Mouse (Mus musculus): ENCODE measurements around the gene Kcne2.
A peak's percentile ranks its signal among the peaks of the same experiment; 100 is the strongest.

The Kcne2 gene

GRCm38 (mm10) chr16:92292101-92292500, at the start of gene Kcne2:
TSS of gene Kcne2 (plus strand) at chr16:92292389.
- DNase-seq (ENCODE audit: low spot score) = no peak

DNA sequence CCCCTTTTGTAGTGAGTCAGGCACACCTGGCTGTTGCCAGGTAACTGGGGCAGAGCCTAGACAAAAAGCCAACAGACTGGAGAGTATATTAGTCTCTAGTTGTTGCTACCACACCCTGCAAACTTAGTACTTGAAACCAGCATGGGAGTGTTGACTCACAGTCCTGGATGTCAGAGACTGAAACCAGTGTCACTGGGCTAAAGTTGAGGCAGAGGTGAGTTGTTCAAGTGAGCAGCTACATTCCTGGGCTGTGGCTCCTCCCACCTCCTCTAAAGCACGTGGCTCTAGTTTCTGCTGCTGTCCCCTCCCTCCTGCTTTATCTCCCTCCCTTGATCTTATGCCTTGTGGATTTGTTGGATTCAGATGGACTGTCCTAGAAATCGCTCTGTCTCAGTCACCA, 46.3 kb upstream of the Kcne2 start:
- no peak for DNase-seq (ENCODE audit: low spot score)

- DNase-seq (ENCODE audit: low spot score) = no peak
These were observed 45.2 kb upstream of the Kcne2 start for GRCm38 (mm10) chr16:92246974-92247373.

DNA sequence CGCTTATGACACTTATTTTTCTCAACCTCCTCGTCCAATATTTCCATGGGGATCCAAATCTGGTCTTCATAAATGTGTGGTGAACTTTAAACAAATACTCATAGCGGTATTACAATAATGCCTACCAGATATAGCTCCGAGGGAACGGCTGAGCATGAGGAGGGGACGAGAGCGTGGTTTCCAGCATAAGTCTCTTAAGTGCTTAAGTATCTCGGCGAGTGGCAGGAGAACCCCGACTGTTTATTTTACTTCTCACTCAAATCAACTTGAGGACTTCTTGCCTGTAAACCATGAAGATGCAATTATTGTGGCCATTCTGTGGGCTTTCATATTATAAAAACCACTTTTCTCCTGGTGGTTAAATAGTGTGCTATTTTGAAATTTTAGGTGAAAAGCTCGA, 44.5 kb upstream of the Kcne2 start:
- no peak for DNase-seq (ENCODE audit: low spot score)

GRCm38 (mm10) chr16:92249681-92250080, 42.5 kb upstream of the Kcne2 start:
- DNase-seq (ENCODE audit: low spot score) = no peak

DNA sequence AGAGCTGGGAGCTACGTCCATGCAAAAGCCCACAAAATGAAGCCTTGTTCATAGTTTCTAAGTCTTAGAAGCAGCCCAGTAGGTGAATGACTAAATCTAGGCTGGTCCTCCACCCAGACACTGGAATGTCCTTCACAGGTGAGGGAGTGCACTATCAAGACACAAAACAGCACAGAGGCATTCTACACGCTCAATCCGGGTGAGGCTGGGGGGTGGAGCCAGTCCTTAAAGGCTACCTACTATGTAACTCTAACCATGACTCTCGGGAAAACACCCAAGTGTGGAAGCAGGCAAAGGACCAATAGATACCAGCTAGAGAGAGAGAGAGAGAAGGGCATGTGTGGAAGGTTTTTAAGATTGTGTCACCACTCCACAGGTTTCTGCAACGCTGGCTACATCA, 41.7 kb upstream of the Kcne2 start:
- DNase-seq (ENCODE audit: low spot score) = no peak

GRCm38 (mm10) chr16:92254316-92254715, 37.9 kb upstream of the Kcne2 start:
- no peak for DNase-seq (ENCODE audit: low spot score)

DNA sequence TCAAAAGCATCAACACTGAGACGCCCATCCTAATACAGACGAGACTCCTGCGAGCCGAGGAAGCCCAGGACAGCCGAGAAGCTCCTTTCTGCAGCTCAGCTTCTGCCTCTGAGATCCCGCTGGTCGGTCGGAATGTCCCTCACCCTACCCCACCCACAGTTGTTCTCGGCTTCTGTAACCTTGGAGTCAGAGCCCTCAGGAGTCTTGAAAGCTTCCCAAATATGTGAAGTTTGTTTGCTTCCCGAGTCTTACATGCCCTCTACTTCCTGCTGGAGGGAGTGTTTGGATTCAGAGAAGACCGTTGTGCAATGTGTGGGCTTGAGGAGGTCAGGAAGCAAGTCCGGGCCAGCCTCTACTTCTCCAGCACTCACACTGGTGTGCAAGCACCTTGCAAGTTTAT, 24.3 kb upstream of the Kcne2 start:
- no peak for DNase-seq (ENCODE audit: low spot score)

DNA sequence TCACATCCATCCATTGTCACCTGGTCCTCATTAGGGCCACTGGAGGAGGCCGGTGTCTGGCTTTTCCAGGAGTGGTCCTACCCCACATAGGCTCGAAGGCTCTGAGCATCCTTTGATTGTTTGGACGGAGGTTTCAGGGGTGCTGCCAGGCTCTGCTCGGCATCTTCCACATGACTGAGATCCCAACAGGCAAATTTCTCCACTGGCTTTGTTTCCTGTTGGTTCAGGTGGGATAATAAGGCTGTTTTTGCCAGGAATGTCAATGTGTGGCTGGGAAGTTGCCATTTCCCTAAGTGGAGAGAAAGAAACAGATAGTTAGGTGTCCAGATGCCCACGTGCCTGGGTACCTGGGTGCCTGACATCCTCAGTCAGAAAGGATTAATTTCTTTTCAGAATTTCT, 17.7 kb upstream of the Kcne2 start:
- no peak for DNase-seq (ENCODE audit: low spot score)

DNA sequence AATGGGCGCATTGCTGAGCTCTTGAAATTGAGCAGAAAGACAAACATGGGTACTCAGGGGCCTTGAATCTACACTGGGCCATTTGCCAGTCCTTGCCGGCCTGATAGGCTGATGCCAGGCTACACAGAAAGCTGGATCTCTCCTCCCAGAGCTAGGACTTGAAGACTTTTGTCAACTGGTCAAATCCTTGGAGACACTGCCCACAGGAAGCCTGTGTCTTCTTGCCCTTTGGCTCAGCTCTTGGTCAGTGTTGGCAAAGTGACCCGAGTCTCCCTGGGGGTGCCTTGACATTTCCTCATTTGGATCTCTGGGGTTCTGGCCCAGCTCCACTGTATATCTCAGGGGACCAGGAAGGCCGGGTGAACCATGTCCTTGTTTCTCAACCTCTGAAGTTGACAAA, 16.7 kb upstream of the Kcne2 start:
- no peak for DNase-seq (ENCODE audit: low spot score)

DNA sequence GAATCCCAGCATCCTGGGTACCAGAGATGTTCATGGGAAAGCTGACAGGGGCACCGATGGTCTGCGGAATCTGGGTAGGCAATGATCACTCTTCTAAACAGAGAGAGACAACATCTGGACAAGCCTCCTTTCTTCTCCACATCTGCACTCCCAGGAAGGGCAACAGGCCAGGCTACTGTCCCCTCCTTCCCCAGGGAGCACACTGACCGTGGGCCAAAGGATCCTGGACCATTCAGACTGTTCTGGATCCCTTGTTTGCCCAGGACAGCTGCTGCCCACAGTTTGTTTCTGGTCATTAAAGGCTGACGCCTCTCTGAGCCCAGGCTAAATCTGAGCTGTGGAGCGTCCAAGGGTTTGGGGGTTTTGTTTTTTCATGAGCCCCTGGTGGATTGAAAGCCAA, 9.5 kb upstream of the Kcne2 start:
- no peak for DNase-seq (ENCODE audit: low spot score)

- DNase-seq (ENCODE audit: low spot score) = no peak
These were observed 7.1 kb upstream of the Kcne2 start for GRCm38 (mm10) chr16:92285068-92285467.

- peak; percentile 90 for DNase-seq (ENCODE audit: low spot score)
These were observed 5.6 kb upstream of the Kcne2 start for GRCm38 (mm10) chr16:92286609-92287008.

- DNase-seq (ENCODE audit: low spot score) = peak; percentile 35
These were observed 3.4 kb upstream of the Kcne2 start for GRCm38 (mm10) chr16:92288778-92289177.

DNA sequence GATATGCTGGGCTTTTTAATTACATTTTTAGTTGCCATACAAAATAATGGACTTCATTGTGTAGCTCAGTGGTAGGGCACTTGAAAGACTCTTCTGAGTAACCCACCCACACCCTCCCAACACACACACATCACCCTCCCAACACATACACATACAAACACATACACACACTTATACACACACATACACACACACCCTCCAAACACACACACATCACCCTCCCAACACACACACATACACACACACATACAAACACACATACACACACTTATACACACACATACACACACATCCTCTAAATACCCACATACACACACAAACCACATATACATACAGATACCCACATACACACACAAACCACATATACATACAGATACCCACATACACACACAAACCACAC, 2.1 kb upstream of the Kcne2 start:
- DNase-seq (ENCODE audit: low spot score) = no peak

GRCm38 (mm10) chr16:92294267-92294970, 2.2 kb downstream of the Kcne2 start:
- DNase-seq (ENCODE audit: low spot score) = no peak

GRCm38 (mm10) chr16:92295328-92295727, 3.1 kb downstream of the Kcne2 start:
- DNase-seq (ENCODE audit: low spot score) = no peak

DNA sequence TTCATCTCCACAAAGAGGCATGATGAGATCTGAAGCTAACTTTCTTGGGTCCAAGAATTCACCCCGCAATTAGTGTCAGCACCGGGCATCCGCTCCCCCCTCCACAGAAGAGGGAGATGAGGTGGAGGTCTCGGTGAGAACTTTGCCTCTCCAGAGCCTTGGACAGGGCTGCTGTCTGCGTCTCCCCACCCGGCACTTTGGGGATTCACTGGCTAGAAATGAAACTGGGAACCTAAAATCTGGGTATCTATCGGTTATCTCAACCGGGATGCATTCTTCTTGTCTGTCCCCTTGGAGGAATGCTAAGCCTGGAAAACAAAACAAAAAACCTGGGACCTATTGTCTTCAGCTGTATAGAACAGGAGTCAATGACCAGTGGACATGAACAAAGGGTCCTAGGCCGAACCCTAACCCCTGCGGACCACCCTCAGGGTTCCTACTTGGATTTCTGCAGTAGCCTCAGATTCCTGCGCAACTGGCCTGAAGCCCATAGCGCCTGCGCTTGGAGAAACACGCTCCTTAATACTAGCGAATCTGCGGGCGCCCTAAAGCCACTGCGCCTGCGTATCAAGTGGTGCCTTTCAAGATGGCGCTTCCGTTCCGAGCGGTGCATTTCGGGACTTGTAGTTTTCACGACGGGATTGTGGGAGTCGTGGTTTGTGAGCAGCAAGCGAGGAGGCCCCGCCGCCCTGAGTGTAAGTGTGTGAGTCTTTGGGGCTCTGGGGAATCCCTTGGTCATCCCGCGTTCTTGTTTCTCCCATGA, 8.6 kb downstream of the Kcne2 start, which contains the start of gene Smim11:
TSS of gene Smim11 (plus strand) at position 638 of the 763 bp plus-strand sequence.
- DNase-seq (ENCODE audit: low spot score) = peak; percentile 99

DNA sequence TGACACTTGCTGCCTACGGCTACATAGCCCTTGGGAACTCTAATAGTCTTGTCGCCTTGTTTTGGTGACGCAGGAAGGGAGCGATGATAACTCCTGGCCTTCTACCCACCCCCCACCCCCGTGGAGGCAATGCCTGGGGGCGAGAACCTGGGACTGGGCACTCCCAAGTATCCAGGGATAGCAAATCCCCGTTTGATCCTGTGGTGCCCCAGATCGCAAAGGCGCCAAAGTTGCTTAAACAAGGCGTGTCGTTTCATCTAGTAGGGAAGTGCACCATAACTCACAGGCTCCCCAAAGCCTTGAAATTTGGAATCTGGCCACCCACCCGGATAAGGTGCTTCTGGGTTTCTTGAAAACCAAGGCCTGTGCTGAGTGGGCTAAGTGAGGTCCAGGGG, 9.2 kb downstream of the Kcne2 start:
- peak; percentile 27 for DNase-seq (ENCODE audit: low spot score)

GRCm38 (mm10) chr16:92301989-92302388, 9.8 kb downstream of the Kcne2 start:
- DNase-seq (ENCODE audit: low spot score) = no peak

- DNase-seq (ENCODE audit: low spot score) = no peak
These were observed 10.3 kb downstream of the Kcne2 start for GRCm38 (mm10) chr16:92302506-92302905.

- DNase-seq (ENCODE audit: low spot score) = no peak
These were observed 13.3 kb downstream of the Kcne2 start for GRCm38 (mm10) chr16:92305519-92305918.

GRCm38 (mm10) chr16:92307947-92308346, 15.8 kb downstream of the Kcne2 start:
- DNase-seq (ENCODE audit: low spot score) = no peak

DNA sequence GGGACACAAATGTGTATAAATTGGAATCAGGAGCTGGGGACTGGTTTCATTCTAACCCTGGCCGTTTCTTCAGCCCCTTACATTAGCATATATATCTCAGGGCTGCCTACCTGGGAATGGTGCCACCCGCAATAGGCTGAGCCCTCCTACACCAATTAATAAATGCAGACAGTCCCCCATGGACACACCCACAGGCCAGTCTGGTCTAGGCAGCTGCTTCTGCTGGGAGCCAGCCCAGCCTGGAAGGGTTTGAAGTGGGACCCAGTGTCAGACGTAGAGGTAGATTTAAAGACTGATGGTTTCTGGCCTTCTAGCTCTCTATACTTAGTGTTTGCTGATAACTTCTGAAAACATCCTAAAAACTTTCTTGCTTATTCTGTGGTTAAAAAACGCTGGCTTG, 16.9 kb downstream of the Kcne2 start:
- no peak for DNase-seq (ENCODE audit: low spot score)

Measured in embryo, embryonic 10 days (tissue).